Mouse (Mus musculus) MEL (cell line): Measurements from ENCODE around the gene Usp38. TPM values are rescaled to one million over a fixed set of nuclear protein-coding genes. Genes with fewer than 3 reads are reported as not detected.

Experiments used
- DNase-seq: peaks from one replicate; pipeline ENCODE4 v3.0.0; 2011; ENCODE audit warnings: low read depth, low spot score
- H3K27ac ChIP-seq: 2 replicates; pipeline ENCODE4 v1.5.1; 2012; ENCODE audit warnings: low read depth, mild to moderate bottlenecking, control low read depth, low read length, moderate library complexity; ENCODE audit not compliant: control insufficient read depth
- H3K27me3 ChIP-seq, 2 experiments: fragments of 150-350 bp in 1 of 2; sonication (generic) in 1 of 2; 2 replicates each; pipeline ENCODE4 v1.6.1; 2012; ENCODE audit warnings: low read length in 2 of 2, mild to moderate bottlenecking in 2 of 2, improper control_type of control experiment in 1 of 2, moderate library complexity in 1 of 2; ENCODE audit not compliant: insufficient read depth in 2 of 2, control insufficient read depth in 1 of 2
- H3K36me3 ChIP-seq, 2 experiments: 2 replicates each; pipeline ENCODE4 v1.6.1; 2012 to 2014; ENCODE audit warnings: low read length in 2 of 2, improper control_type of control experiment in 1 of 2, inconsistent platforms in 1 of 2, mild to moderate bottlenecking in 1 of 2; ENCODE audit not compliant: insufficient read depth in 2 of 2, control insufficient read depth in 1 of 2
- H3K4me1 ChIP-seq, 2 experiments: fragments of 150-350 bp in 1 of 2; sonication (generic) in 1 of 2; 2 replicates each; pipeline ENCODE4 v1.6.1; 2012; ENCODE audit warnings: low read length in 2 of 2, improper control_type of control experiment in 1 of 2, mild to moderate bottlenecking in 1 of 2; ENCODE audit not compliant: insufficient read depth in 2 of 2, control insufficient read depth in 1 of 2
- H3K4me3 ChIP-seq, 2 experiments: fragments of 150-350 bp in 1 of 2; sonication (generic) in 1 of 2; 2 replicates each; pipeline ENCODE4 v1.5.1; 2012; ENCODE audit warnings: low read depth in 2 of 2, low read length in 2 of 2, mild to moderate bottlenecking in 2 of 2, moderate library complexity in 2 of 2, control low read depth in 1 of 2, improper control_type of control experiment in 1 of 2; ENCODE audit not compliant: control insufficient read depth in 1 of 2, insufficient read depth in 1 of 2
- H3K79me2 ChIP-seq: 2 replicates; pipeline ENCODE4 v1.6.1; 2012; ENCODE audit warnings: mild to moderate bottlenecking, low read length, moderate library complexity; ENCODE audit not compliant: control insufficient read depth, poor library complexity, insufficient read depth
- H3K9ac ChIP-seq: 2 replicates; pipeline ENCODE4 v1.6.1; 2012; ENCODE audit warnings: low read depth, mild to moderate bottlenecking, control low read depth, low read length, moderate library complexity; ENCODE audit not compliant: control insufficient read depth, poor library complexity, severe bottlenecking
- H3K9me3 ChIP-seq: fragments of 150-350 bp; sonication (generic); replicated peaks from 2 replicates; pipeline ENCODE4 v1.6.1; 2012; ENCODE audit warnings: mild to moderate bottlenecking, low read length, improper control_type of control experiment, moderate library complexity; ENCODE audit not compliant: insufficient read depth
- CHD2 ChIP-seq: IDR thresholded peaks from 2 replicates; pipeline ENCODE4 v1.6.1; 2011; ENCODE audit warnings: low read length, improper control_type of control experiment
- CTCF ChIP-seq, 3 experiments: IDR thresholded peaks in 2 of 3; conservative IDR thresholded peaks in 1 of 3; 2 replicates each; pipeline ENCODE4 v1.5.1; 2011 to 2012; ENCODE audit warnings: low read length in 3 of 3, low read depth in 2 of 3, mild to moderate bottlenecking in 2 of 3, improper control_type of control experiment in 1 of 3, inconsistent platforms in 1 of 3, mixed read lengths in 1 of 3, moderate library complexity in 1 of 3; ENCODE audit not compliant: control insufficient read depth in 1 of 3, insufficient read depth in 1 of 3, poor library complexity in 1 of 3, severe bottlenecking in 1 of 3
- ELF1 ChIP-seq: IDR thresholded peaks from 2 replicates; pipeline ENCODE4 v1.6.1; 2014; ENCODE audit warnings: low read depth, mild to moderate bottlenecking, inconsistent platforms, low read length, improper control_type of control experiment, moderate library complexity
- EP300 ChIP-seq, 2 experiments: IDR thresholded peaks; 2 replicates each; pipeline ENCODE4 v1.6.1; 2011; ENCODE audit warnings: improper control_type of control experiment in 2 of 2, low read length in 2 of 2, low read depth in 1 of 2, mild to moderate bottlenecking in 1 of 2
- HCFC1 ChIP-seq: IDR thresholded peaks from 2 replicates; pipeline ENCODE4 v1.6.1; 2012; ENCODE audit warnings: low read depth, mild to moderate bottlenecking, inconsistent platforms, low read length, improper control_type of control experiment, moderate library complexity
- JUND ChIP-seq: IDR thresholded peaks from 2 replicates; pipeline ENCODE4 v1.6.1; 2011; ENCODE audit warnings: low read depth, mild to moderate bottlenecking, improper control_type of control experiment, low read length
- MAFK ChIP-seq: IDR thresholded peaks from 2 replicates; pipeline ENCODE4 v1.6.1; 2011; ENCODE audit warnings: low read depth, mild to moderate bottlenecking, low read length, improper control_type of control experiment, borderline replicate concordance
- MAZ ChIP-seq: IDR thresholded peaks from 2 replicates; pipeline ENCODE4 v1.6.1; 2012; ENCODE audit warnings: low read depth, mild to moderate bottlenecking, inconsistent platforms, low read length, improper control_type of control experiment
- MEF2A ChIP-seq: IDR thresholded peaks from 2 replicates; pipeline ENCODE4 v1.6.1; 2014; ENCODE audit warnings: low read depth, mild to moderate bottlenecking, inconsistent platforms, low read length, improper control_type of control experiment; ENCODE audit not compliant: poor library complexity, insufficient replicate concordance, severe bottlenecking; ENCODE audit errors: extremely low read depth
- MYB ChIP-seq: IDR thresholded peaks from 2 replicates; pipeline ENCODE4 v1.6.1; 2011; ENCODE audit warnings: mild to moderate bottlenecking, low read depth, low read length, improper control_type of control experiment
- MYC ChIP-seq: IDR thresholded peaks from 2 replicates; pipeline ENCODE4 v1.6.1; 2011; ENCODE audit warnings: low read depth, mild to moderate bottlenecking, low read length, improper control_type of control experiment, moderate library complexity
- NELFE ChIP-seq: IDR thresholded peaks from 2 replicates; pipeline ENCODE4 v1.6.1; 2011; ENCODE audit warnings: low read depth, low read length, improper control_type of control experiment
- POLR2AphosphoS2 ChIP-seq: IDR thresholded peaks from 2 replicates; pipeline ENCODE4 v1.6.1; 2011; ENCODE audit warnings: low read length, improper control_type of control experiment
- SMC3 ChIP-seq: IDR thresholded peaks from 2 replicates; pipeline ENCODE4 v1.6.1; 2011; ENCODE audit warnings: low read depth, low read length, improper control_type of control experiment
- TAL1 ChIP-seq: IDR thresholded peaks from 2 replicates; pipeline ENCODE4 v1.6.1; 2012; ENCODE audit warnings: mild to moderate bottlenecking, inconsistent platforms, low read length, moderate library complexity, mixed read lengths
- ZMIZ1 ChIP-seq: IDR thresholded peaks from 2 replicates; pipeline ENCODE4 v1.6.1; 2012; ENCODE audit warnings: low read depth, mild to moderate bottlenecking, inconsistent platforms, low read length, improper control_type of control experiment, moderate library complexity
- ZNF384 ChIP-seq: IDR thresholded peaks from 2 replicates; pipeline ENCODE4 v1.6.1; 2012; ENCODE audit warnings: low read depth, mild to moderate bottlenecking, inconsistent platforms, low read length, improper control_type of control experiment
- polyA plus RNA-seq, 2 experiments: library from polyadenylated mRNA; stranded (reverse) in 1 of 2; unstranded in 1 of 2; fragments of >175 nt in 1 of 2; fragments of >200 nt in 1 of 2; gene quantifications; 2 replicates each; pipeline versions ENCODE4 v1.2.1 to v1.2.4; 2012; ENCODE audit warnings: low replicate concordance in 2 of 2, low read depth in 1 of 2; ENCODE audit not compliant: insufficient read length in 2 of 2, insufficient read depth in 1 of 2, missing spikeins in 1 of 2
- total RNA-seq: library from RNA; depleted of rRNA; stranded (reverse); fragments of 300-350 nt; gene quantifications from 2 replicates; pipeline ENCODE4 v1.2.3, GENCODE M21; 2012

The Usp38 gene
- total and polyA plus RNA-seq, 3 experiments = 22.6 to 32.3 TPM; not detected in 1

DNA sequence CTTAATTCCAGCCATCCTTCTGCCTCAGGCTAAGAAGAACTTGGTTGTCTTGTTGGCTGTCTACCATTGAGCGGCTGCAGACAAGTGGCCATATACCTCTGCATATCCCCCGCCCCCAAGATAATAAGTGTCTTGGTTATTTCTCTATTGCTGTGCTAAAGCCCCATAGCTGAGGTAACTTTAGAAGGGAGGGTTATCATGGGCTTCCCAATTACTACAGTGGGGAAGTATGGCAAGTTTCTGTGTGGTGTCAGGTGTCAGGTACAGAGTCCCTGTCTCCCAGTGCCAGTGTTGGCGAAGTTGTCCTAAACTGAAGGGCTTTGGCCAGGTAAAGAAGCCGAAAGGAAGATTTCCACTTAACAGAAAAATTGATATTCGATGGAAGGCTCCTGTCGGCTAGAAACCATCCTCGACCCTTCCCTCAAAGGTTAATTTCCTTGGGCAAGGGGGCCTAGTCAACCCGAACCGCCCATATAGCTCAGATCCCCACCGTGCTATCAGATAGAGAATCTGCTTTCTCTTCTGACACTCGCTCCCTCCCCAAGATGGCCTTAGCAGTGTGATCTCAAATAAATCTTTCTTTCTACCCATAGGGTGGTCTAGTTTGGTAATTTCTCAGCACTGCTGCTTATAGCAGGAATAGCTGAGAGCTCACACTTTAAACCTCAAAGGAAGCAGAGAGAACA is 44.6 kb downstream of the Usp38 start:
- no peak overlapping the region for H3K27ac ChIP-seq

GRCm38 (mm10) chr8:80969423-80969822 is 45.3 kb downstream of the Usp38 start:
- no peak overlapping the region for H3K27ac ChIP-seq
- H3K4me3 ChIP-seq = no peak overlapping the region
- H3K79me2 ChIP-seq = no peaks in the 10 kb centered on the region
- DNase-seq = no peak
- no peaks in the 10 kb centered on the region; a peak in 1 of 4 replicates for H3K27me3 ChIP-seq
- H3K9me3 ChIP-seq = no peaks in the 10 kb centered on the region
- H3K9ac ChIP-seq = no peak overlapping the region
- TF ChIP-seq MYB (no peak), HCFC1 (no peak), MAFK (no peak), ZNF384 (no peak), EP300 (IDR thresholded peaks at IDR 0.05; ENCODE audit: low read depth in 1 of 2, low read length in 2 of 2) (no peak), NELFE (no peak), CTCF (IDR thresholded peaks at IDR 0.05 in 2 of 3, conservative IDR thresholded peaks at IDR 0.05 in 1 of 3; ENCODE audit: control insufficient read depth in 1 of 3, insufficient read depth in 1 of 3, low read depth in 2 of 3, low read length in 3 of 3, poor library complexity in 1 of 3, severe bottlenecking in 1 of 3) (no peak), TAL1 (no peak), SMC3 (no peak)
- H3K36me3 ChIP-seq = no peaks in the 10 kb centered on the region
- no peaks in the 10 kb centered on the region for H3K4me1 ChIP-seq

More for the DNA sequence above, 44.6 kb downstream of the Usp38 start:
- no peak for DNase-seq
- H3K36me3 ChIP-seq = no peaks in the 10 kb centered on the region
- no peaks in the 10 kb centered on the region for H3K4me1 ChIP-seq
- H3K9me3 ChIP-seq = no peaks in the 10 kb centered on the region
- H3K4me3 ChIP-seq = no peak overlapping the region
- no peaks in the 10 kb centered on the region; a peak in 1 of 4 replicates for H3K27me3 ChIP-seq
- TF ChIP-seq POLR2AphosphoS2 = no peak
- no peak for TF ChIP-seq MEF2A
- no peak for TF ChIP-seq NELFE
- TF ChIP-seq TAL1 = no peak
- TF ChIP-seq MAFK = no peak
- TF ChIP-seq MAZ = no peak
- no peak for TF ChIP-seq JUND
- no peak for TF ChIP-seq MYC
- no peak for TF ChIP-seq CHD2
- TF ChIP-seq ZMIZ1 = no peak
- no peak for TF ChIP-seq ELF1
- no peak overlapping the region for H3K9ac ChIP-seq
- H3K79me2 ChIP-seq = no peaks in the 10 kb centered on the region
